Mouse (Mus musculus) lung, postnatal 25 days (tissue): ENCODE results near the gene Prep.

ENCODE experiments used
- DNase-seq: peaks from one replicate; pipeline ENCODE4 v3.0.0; 2022; ENCODE audit warnings: low spot score

The Prep gene

GRCm38 (mm10) chr10:45181344-45181743 lies 114.3 kb downstream of the Prep start:
- peak; percentile 29 for DNase-seq

GRCm38 (mm10) chr10:45185457-45185856 lies 118.5 kb downstream of the Prep start:
- DNase-seq: no peak

GRCm38 (mm10) chr10:45193330-45194310 lies 126.6 kb downstream of the Prep start:
- no peak for DNase-seq

GRCm38 (mm10) chr10:45194531-45194930 lies 127.5 kb downstream of the Prep start:
- no peak for DNase-seq

- DNase-seq: no peak
Observed at GRCm38 (mm10) chr10:45204582-45204981, 137.6 kb downstream of the Prep start.

- DNase-seq: no peak
Observed at GRCm38 (mm10) chr10:45210201-45210600, 143.2 kb downstream of the Prep start.

GRCm38 (mm10) chr10:45216676-45217075 lies 149.7 kb downstream of the Prep start:
- no peak for DNase-seq
